Mouse (Mus musculus) gastrocnemius, adult 2 months (tissue): ENCODE data around the gene 1700023F06Rik. TPM values are rescaled to one million over a fixed set of nuclear protein-coding genes. Genes with fewer than 3 reads are reported as not detected.

Source experiments
- DNase-seq: peaks from one replicate; pipeline ENCODE4 v3.0.0; 2022
- H3K27ac ChIP-seq: fragments of 200-600 bp; 2 replicates; pipeline ENCODE4 v1.8.1; 2022; ENCODE audit warnings: mild to moderate bottlenecking
- H3K4me3 ChIP-seq: fragments of 200-600 bp; 2 replicates; pipeline ENCODE4 v1.8.1; 2022; ENCODE audit warnings: mild to moderate bottlenecking, moderate library complexity
- CTCF ChIP-seq: fragments of 200-600 bp; IDR thresholded peaks from 2 replicates; pipeline ENCODE4 v1.8.1; 2022; ENCODE audit warnings: antibody characterized with exemption, mild to moderate bottlenecking, moderate library complexity
- intact Hi-C: fragments of 180-260 bp; cut with DNase I; formaldehyde crosslinking; loops from one replicate; pipeline ENCODE4 v1.15.1; 2025
- total RNA-seq, 2 experiments: library from RNA; stranded (reverse); gene quantifications; 2 replicates each; pipeline ENCODE4 v1.2.3; 2021

1700023F06Rik gene
- total RNA-seq, 2 experiments from 2014 or later: not detected

- DNase-seq: peak; percentile 8
- Histone ChIP-seq H3K4me3 (no peak overlapping the region), H3K27ac (no peak overlapping the region)
- TF ChIP-seq CTCF: no peak
- intact Hi-C loops: no loop called here
Measured at GRCm38 (mm10) chr11:103195656-103196055, 12.7 kb downstream of the 1700023F06Rik start.

GRCm38 (mm10) chr11:103195236-103195635 lies 13.1 kb downstream of the 1700023F06Rik start:
- no peak overlapping the region for H3K27ac ChIP-seq
- intact Hi-C loops: no loop called here
- peak; percentile 33 for DNase-seq
- no peak for TF ChIP-seq CTCF
- no peak overlapping the region for H3K4me3 ChIP-seq

GRCm38 (mm10) chr11:103193825-103194168 lies 14.6 kb downstream of the 1700023F06Rik start:
- Histone ChIP-seq H3K4me3 (no peak overlapping the region), H3K27ac (no peak overlapping the region)
- DNase-seq: peak; percentile 15
- intact Hi-C loops: no loop called here
- no peak for TF ChIP-seq CTCF

GRCm38 (mm10) chr11:103192956-103193824 lies 15.2 kb downstream of the 1700023F06Rik start:
- DNase-seq: peak; percentile 39
- intact Hi-C loops: no loop called here
- peak overlapping the region; percentile 21; the same call in 1 of the 2 replicates for H3K4me3 ChIP-seq
- no peak overlapping the region for H3K27ac ChIP-seq
- TF ChIP-seq CTCF: peak; percentile 45

- Histone ChIP-seq H3K27ac (no peak overlapping the region), H3K4me3 (peak overlapping the region; percentile 21; the same call in 1 of the 2 replicates)
- TF ChIP-seq CTCF: no peak
- DNase-seq: peak; percentile 20
- intact Hi-C loops: no loop called here
Measured at GRCm38 (mm10) chr11:103192230-103192955, 16.0 kb downstream of the 1700023F06Rik start.

- no peak overlapping the region for H3K27ac ChIP-seq
- peak; percentile 69 for TF ChIP-seq CTCF
- intact Hi-C loops: loop anchor here (1.0 kb wide), 1 partner anchor 17 kb away; no protein-coding TSS in a partner anchor
- no peak overlapping the region for H3K4me3 ChIP-seq
- peak; percentile 66 for DNase-seq
Measured at GRCm38 (mm10) chr11:103184891-103185290, 23.5 kb downstream of the 1700023F06Rik start.

- Histone ChIP-seq H3K4me3 (no peak overlapping the region), H3K27ac (no peak overlapping the region)
- TF ChIP-seq CTCF: no peak
- intact Hi-C loops: no loop called here
- peak; percentile 21 for DNase-seq
Measured at GRCm38 (mm10) chr11:103181911-103182310, 26.4 kb downstream of the 1700023F06Rik start.

- no peak overlapping the region for H3K27ac ChIP-seq
- H3K4me3 ChIP-seq: no peak overlapping the region
- peak; percentile 4 for DNase-seq
- intact Hi-C loops: no loop called here
- no peak for TF ChIP-seq CTCF
Measured at GRCm38 (mm10) chr11:103181349-103181748, 27.0 kb downstream of the 1700023F06Rik start.

- intact Hi-C loops: no loop called here
- Histone ChIP-seq H3K27ac (no peak overlapping the region), H3K4me3 (no peak overlapping the region)
- DNase-seq: peak; percentile 12
- TF ChIP-seq CTCF: no peak
Measured at GRCm38 (mm10) chr11:103180426-103180825, 27.9 kb downstream of the 1700023F06Rik start.

- H3K4me3 ChIP-seq: no peak overlapping the region
- TF ChIP-seq CTCF: no peak
- intact Hi-C loops: loop anchor here (10.0 kb wide), 1 partner anchor 46 kb away; no protein-coding TSS in a partner anchor
Measured at GRCm38 (mm10) chr11:103178748-103179147, 29.6 kb downstream of the 1700023F06Rik start.

GRCm38 (mm10) chr11:103177815-103178485 lies 30.4 kb downstream of the 1700023F06Rik start:
- intact Hi-C loops: loop anchor here (10.0 kb wide), 1 partner anchor 47 kb away; no protein-coding TSS in a partner anchor
- DNase-seq: peak; percentile 14
- peak overlapping the region; percentile 16 for H3K27ac ChIP-seq

More at GRCm38 (mm10) chr11:103178748-103179147, 29.6 kb downstream of the 1700023F06Rik start:
- no peak overlapping the region for H3K27ac ChIP-seq
- peak; percentile 12 for DNase-seq

GRCm38 (mm10) chr11:103177216-103177615 lies 31.1 kb downstream of the 1700023F06Rik start:
- Histone ChIP-seq H3K4me3 (no peak overlapping the region), H3K27ac (peak overlapping the region; percentile 77)
- no peak for TF ChIP-seq CTCF
- peak; percentile 30 for DNase-seq
- intact Hi-C loops: loop anchor here (10.0 kb wide), 1 partner anchor 48 kb away; no protein-coding TSS in a partner anchor

More at GRCm38 (mm10) chr11:103177815-103178485, 30.4 kb downstream of the 1700023F06Rik start:
- no peak for TF ChIP-seq CTCF
- H3K4me3 ChIP-seq: no peak overlapping the region
